Mouse (Mus musculus) C2C12 (cell line): ENCODE data around the gene Furin. TPM values are rescaled to one million over a fixed set of nuclear protein-coding genes. Genes with fewer than 3 reads are reported as not detected.

Source experiments
- H3K27me3 ChIP-seq: one replicate; pipeline ENCODE4 v1.6.1; 2011; ENCODE audit not compliant: control insufficient read depth, insufficient read depth, insufficient read length
- H3K36me3 ChIP-seq: one replicate; pipeline ENCODE4 v1.6.1; 2011; ENCODE audit not compliant: control insufficient read depth, insufficient read depth
- H3K4me3 ChIP-seq: one replicate; pipeline ENCODE4 v1.5.1; 2011; ENCODE audit warnings: mild to moderate bottlenecking, control low read depth; ENCODE audit not compliant: poor library complexity, insufficient read depth, severe bottlenecking
- H3K79me2 ChIP-seq: one replicate; pipeline ENCODE4 v1.6.1; 2011; ENCODE audit not compliant: control insufficient read depth, insufficient read depth
- H3K79me3 ChIP-seq: one replicate; pipeline ENCODE4 v1.6.1; 2011; ENCODE audit warnings: low read depth, control low read depth
- H3ac ChIP-seq: one replicate; pipeline ENCODE3; 2011; ENCODE audit warnings: low read depth; ENCODE audit not compliant: control insufficient read depth, insufficient read length
- CEBPB ChIP-seq: IDR thresholded peaks from one replicate; pipeline ENCODE4 v1.6.1; 2011; ENCODE audit warnings: low read depth, mild to moderate bottlenecking, control low read depth, moderate library complexity
- CTCF ChIP-seq: IDR thresholded peaks from one replicate; pipeline ENCODE4 v1.5.1; 2011; ENCODE audit not compliant: control insufficient read depth, insufficient read depth, insufficient read length
- FOSL1 ChIP-seq: IDR thresholded peaks from one replicate; pipeline ENCODE4 v1.8.0; 2011; ENCODE audit warnings: mild to moderate bottlenecking, low read length; ENCODE audit not compliant: poor library complexity, insufficient read depth, severe bottlenecking
- MAX ChIP-seq: IDR thresholded peaks from one replicate; pipeline ENCODE4 v1.6.1; 2011; ENCODE audit warnings: mild to moderate bottlenecking, control low read depth
- MYOD1 ChIP-seq: IDR thresholded peaks from one replicate; pipeline ENCODE4 v1.6.1; 2011; ENCODE audit warnings: low read depth; ENCODE audit not compliant: control insufficient read depth, insufficient read length
- MYOG ChIP-seq: IDR thresholded peaks from one replicate; pipeline ENCODE4 v1.6.1; 2011; ENCODE audit not compliant: control insufficient read depth, insufficient read length; ENCODE audit errors: extremely low read depth
- USF1 ChIP-seq: IDR thresholded peaks from one replicate; pipeline ENCODE4 v1.6.1; 2011; ENCODE audit warnings: low read depth, mild to moderate bottlenecking, control low read depth, moderate library complexity
- polyA plus RNA-seq: library from polyadenylated mRNA; unstranded; fragments of >200 nt; fragmentation: generic; extraction: Trizol; gene quantifications from one replicate; pipeline ENCODE4 v1.2.1, GENCODE M21; 2012; ENCODE audit warnings: missing spikeins

The Furin gene
- polyA plus RNA-seq, 1 experiment, result 63.6 TPM

GRCm38 (mm10) chr7:80439789-80440488, 34.7 kb upstream of the Furin start:
- Histone ChIP-seq H3K4me3 (no peak overlapping the region), H3K79me3 (no peaks in the 10 kb centered on the region), H3K27me3 (no peaks in the 10 kb centered on the region), H3K79me2 (no peaks in the 10 kb centered on the region), H3ac (no peak overlapping the region), H3K36me3 (no peaks in the 10 kb centered on the region)
- TF ChIP-seq MAX (no peak), MYOD1 (no peak), CEBPB (no peak), MYOG (no peak), CTCF (no peak), FOSL1 (no peak)

- H3K79me2 ChIP-seq, result no peaks in the 10 kb centered on the region
- H3K27me3 ChIP-seq, result no peaks in the 10 kb centered on the region
- no peaks in the 10 kb centered on the region for H3K79me3 ChIP-seq
- no peak overlapping the region for H3ac ChIP-seq
- TF ChIP-seq FOSL1 (no peak), CEBPB (no peak), CTCF (no peak), MAX (no peak), MYOG (no peak), USF1 (no peak), MYOD1 (no peak)
- H3K4me3 ChIP-seq, result no peak overlapping the region
- no peaks in the 10 kb centered on the region for H3K36me3 ChIP-seq
These were observed 34.0 kb upstream of the Furin start for GRCm38 (mm10) chr7:80439032-80439760.

GRCm38 (mm10) chr7:80436571-80436970, 31.3 kb upstream of the Furin start:
- no peak for TF ChIP-seq CTCF
- no peak for TF ChIP-seq MYOD1
- H3ac ChIP-seq, result no peak overlapping the region
- H3K79me3 ChIP-seq, result no peaks in the 10 kb centered on the region
- H3K79me2 ChIP-seq, result no peaks in the 10 kb centered on the region
- no peak overlapping the region for H3K4me3 ChIP-seq
- H3K27me3 ChIP-seq, result no peaks in the 10 kb centered on the region
- H3K36me3 ChIP-seq, result no peaks in the 10 kb centered on the region

GRCm38 (mm10) chr7:80435594-80435993, 30.4 kb upstream of the Furin start:
- no peak overlapping the region for H3K4me3 ChIP-seq
- H3ac ChIP-seq, result no peak overlapping the region
- TF ChIP-seq MYOG (no peak), CTCF (no peak), MYOD1 (no peak), USF1 (no peak), FOSL1 (no peak), CEBPB (no peak), MAX (peak; percentile 19)
- H3K79me2 ChIP-seq, result no peaks in the 10 kb centered on the region
- H3K79me3 ChIP-seq, result no peaks in the 10 kb centered on the region
- no peaks in the 10 kb centered on the region for H3K36me3 ChIP-seq
- H3K27me3 ChIP-seq, result no peaks in the 10 kb centered on the region

GRCm38 (mm10) chr7:80429661-80430060, 24.4 kb upstream of the Furin start:
- Histone ChIP-seq H3K27me3 (no peaks in the 10 kb centered on the region), H3ac (no peak overlapping the region), H3K79me3 (no peaks in the 10 kb centered on the region), H3K4me3 (no peak overlapping the region), H3K36me3 (no peaks in the 10 kb centered on the region), H3K79me2 (no peaks in the 10 kb centered on the region)
- TF ChIP-seq CTCF (no peak), MAX (no peak), USF1 (no peak), MYOG (no peak), MYOD1 (no peak), FOSL1 (no peak), CEBPB (no peak)

GRCm38 (mm10) chr7:80427730-80428129, 22.5 kb upstream of the Furin start:
- Histone ChIP-seq H3K79me3 (no peaks in the 10 kb centered on the region), H3K79me2 (no peaks in the 10 kb centered on the region), H3ac (no peak overlapping the region), H3K36me3 (no peaks in the 10 kb centered on the region), H3K4me3 (no peak overlapping the region), H3K27me3 (no peaks in the 10 kb centered on the region)
- no peak for TF ChIP-seq MAX
- no peak for TF ChIP-seq CTCF
- TF ChIP-seq MYOD1, result no peak
